15 mouse cellular contexts compared by ENCODE assay signal in genomic region chr13:84624691-84625090, GRCm38 (mm10).
DNase-seq lines count a peak whose midpoint lies in the region; ATAC-seq and TF ChIP-seq lines count a peak whose summit lies in the region.
"Had no signal": no experiment of that assay in that cellular context is flagged by ENCODE, and none has a peak within 500 bp of the region (broad histone marks: within the 10 kb centered on the region; RNA-seq: fewer than 3 reads in every experiment).

No protein-coding gene starts in this region.

- TF ChIP-seq CTCF in layer of hippocampus, adult 2 months (conservative IDR thresholded peaks at IDR 0.05): no peak

- no peaks in the 10 kb centered on the region; the same call in 1 of the 2 replicates for H3K4me1 ChIP-seq in hindbrain, embryonic 16.5 days (ENCODE audit: control insufficient read depth, insufficient read depth, low read depth, low read length)
- H3K4me1 ChIP-seq in hindbrain, embryonic 12.5 days: peaks cover 3% of the 10 kb centered on the region; the same call in 1 of the 2 replicates
- H3K4me1 ChIP-seq: heart, embryonic 10.5 days; limb, embryonic 12.5 days; liver, embryonic 15.5 days had no signal

- ATAC-seq in hindbrain, embryonic 16.5 days: peak; percentile 70; the same call in 1 of the 2 replicates
- ATAC-seq in hindbrain, embryonic 12.5 days (ENCODE audit: low FRiP score): no peak

- H3K36me3 ChIP-seq in hindbrain, embryonic 16.5 days (ENCODE audit: control insufficient read depth, insufficient read depth, low read length): no peaks in the 10 kb centered on the region
- no peaks in the 10 kb centered on the region for H3K36me3 ChIP-seq in hindbrain, embryonic 12.5 days
- H3K36me3 ChIP-seq: heart, embryonic 10.5 days; limb, embryonic 12.5 days; liver, embryonic 15.5 days had no signal

- 38% methylated on average over 5 of the region's 5 CpGs for WGBS in hindbrain, embryonic 16.5 days
- 63% methylated on average over 5 of the region's 5 CpGs for WGBS in hindbrain, embryonic 12.5 days

- H3K27me3 ChIP-seq in hindbrain, embryonic 16.5 days (replicated peaks; ENCODE audit: control insufficient read depth, insufficient read depth, low read length): no peaks in the 10 kb centered on the region
- no peaks in the 10 kb centered on the region for H3K27me3 ChIP-seq in hindbrain, embryonic 12.5 days
- H3K27me3 ChIP-seq: limb, embryonic 12.5 days; liver, embryonic 15.5 days had no signal

- H3K4me2 ChIP-seq in hindbrain, embryonic 16.5 days (ENCODE audit: low read length): no peak overlapping the region; the same call in 1 of the 2 replicates
- no peak overlapping the region for H3K4me2 ChIP-seq in hindbrain, embryonic 12.5 days (replicated peaks)
- H3K4me2 ChIP-seq: limb, embryonic 12.5 days; liver, embryonic 15.5 days had no signal

- no peak overlapping the region for H3K27ac ChIP-seq in hindbrain, embryonic 16.5 days (ENCODE audit: low read depth, low read length)
- H3K27ac ChIP-seq in hindbrain, embryonic 12.5 days: no peak overlapping the region
- peak overlapping the region; percentile 72 for H3K27ac ChIP-seq in layer of hippocampus, adult 2 months
- H3K27ac ChIP-seq: heart, embryonic 10.5 days; limb, embryonic 12.5 days; liver, embryonic 15.5 days had no signal

- no peaks in the 10 kb centered on the region for H3K9me3 ChIP-seq in hindbrain, embryonic 16.5 days (ENCODE audit: control insufficient read depth, low read length)
- no peaks in the 10 kb centered on the region for H3K9me3 ChIP-seq in hindbrain, embryonic 12.5 days (replicated peaks)
- H3K9me3 ChIP-seq: heart, embryonic 10.5 days; limb, embryonic 12.5 days; liver, embryonic 15.5 days had no signal

- peak; percentile 7 for DNase-seq in right cerebral cortex, postnatal 25 days
- no peak for DNase-seq in right cerebral cortex, postnatal 36 days (ENCODE audit: low spot score in 2 of 2)
- peak; percentile 27 to 52 for DNase-seq in layer of hippocampus, adult 2 months (ENCODE audit: low spot score in 2 of 2)
- no peak for DNase-seq in adrenal gland, postnatal 14 days
- no peak for DNase-seq in spleen, postnatal 36 days (ENCODE audit: low spot score in 2 of 2)
- DNase-seq: adrenal gland, adult 8-10 months; gastrocnemius, postnatal 36 days; heart, postnatal 14 days; lung, postnatal 10 days; thymus, adult 2 months had no signal

- no peak overlapping the region for H3K4me3 ChIP-seq in hindbrain, embryonic 16.5 days (ENCODE audit: low read length)
- no peak overlapping the region for H3K4me3 ChIP-seq in hindbrain, embryonic 12.5 days
- no peak overlapping the region for H3K4me3 ChIP-seq in layer of hippocampus, adult 2 months
- H3K4me3 ChIP-seq: heart, embryonic 10.5 days; limb, embryonic 12.5 days; liver, embryonic 15.5 days had no signal

- H3K9ac ChIP-seq in hindbrain, embryonic 16.5 days (ENCODE audit: low read depth, low read length): no peak overlapping the region
- no peak overlapping the region for H3K9ac ChIP-seq in hindbrain, embryonic 12.5 days
- H3K9ac ChIP-seq: limb, embryonic 12.5 days; liver, embryonic 15.5 days had no signal

Comparison
In these comparisons a context has a peak if more than half of its experiments do, and no peak if none do; other contexts are left out.
1. DNase-seq: peak in right cerebral cortex, postnatal 25 days (single experiment) and layer of hippocampus, adult 2 months (2 of 2); none in right cerebral cortex, postnatal 36 days (0 of 2), adrenal gland, postnatal 14 days (single experiment) and spleen, postnatal 36 days (0 of 2).